Mouse (Mus musculus) ES-E14 (cell line): ENCODE data around the gene Slc6a19.

ENCODE experiments used
- HCFC1 ChIP-seq: IDR thresholded peaks from 2 replicates; pipeline ENCODE4 v1.6.1; 2012; ENCODE audit warnings: low read length, inconsistent platforms, borderline replicate concordance; ENCODE audit not compliant: insufficient read depth
- ZNF384 ChIP-seq: IDR thresholded peaks from 2 replicates; pipeline ENCODE4 v1.6.1; 2012; ENCODE audit warnings: low read depth, low read length, inconsistent platforms

GRCm38 (mm10) chr13:73735270-73735669 is 30.6 kb upstream of the Slc6a19 start:
- no peak for TF ChIP-seq HCFC1
- TF ChIP-seq ZNF384: no peak
